Mouse (Mus musculus): ENCODE measurements around the gene 2210407C18Rik.

The 2210407C18Rik gene

DNA sequence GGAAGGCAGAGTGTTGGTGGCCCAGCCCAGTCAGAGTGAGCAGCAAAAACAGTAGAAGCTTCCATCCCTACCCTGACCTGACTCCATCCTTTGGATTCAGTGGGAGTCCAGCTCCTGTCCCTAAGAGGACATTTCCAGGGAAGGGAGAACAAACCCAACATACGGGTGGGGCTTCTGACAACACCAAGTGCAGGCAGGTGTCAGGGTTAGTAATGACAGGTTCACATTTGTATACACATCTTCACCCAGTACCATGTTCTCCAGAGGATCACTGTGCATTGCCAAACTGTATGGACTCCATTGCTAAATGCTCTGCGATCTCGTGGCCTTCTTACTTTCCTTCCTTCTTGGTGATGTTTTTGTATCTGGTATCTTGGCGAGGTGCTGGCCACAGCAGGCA is at the start of gene 2210407C18Rik:
Gene 2210407C18Rik, minus strand, starts transcription at position 101 of the 400 bp plus-strand sequence.
- H3K27me3 ChIP-seq (ENCODE audit: control insufficient read depth, insufficient read depth, low read length, poor library complexity, severe bottlenecking): no peaks in the 10 kb centered on the region
- DNase-seq (ENCODE audit: low read depth, low spot score): no peak
- no peaks in the 10 kb centered on the region for H3K36me3 ChIP-seq (ENCODE audit: control insufficient read depth, insufficient read depth, low read length, poor library complexity, severe bottlenecking)

DNA sequence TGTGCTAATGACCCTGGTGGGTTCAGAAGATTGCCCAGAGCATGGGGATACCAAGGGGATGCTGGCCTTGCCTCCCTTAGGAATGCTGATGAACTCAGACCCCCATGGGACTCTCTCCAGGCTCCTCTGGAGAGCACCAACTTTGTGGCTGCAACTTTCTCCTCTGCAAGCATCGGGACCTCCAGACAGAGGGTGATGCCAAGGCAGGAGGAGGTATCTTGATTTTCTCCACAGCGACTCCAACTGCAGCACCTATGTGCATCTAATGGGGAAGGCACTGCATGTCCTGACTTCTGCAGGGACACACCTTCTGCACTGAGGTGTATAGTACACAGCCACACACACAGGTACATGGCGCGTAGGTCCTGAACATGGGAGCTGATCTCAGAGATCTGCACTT is 42.7 kb upstream of the 2210407C18Rik start, which contains the start of gene Olfr322:
Gene Olfr322, plus strand, starts transcription at position 187 of the 400 bp plus-strand sequence.
- no peak for DNase-seq (ENCODE audit: low read depth, low spot score)
- Histone ChIP-seq H3K27me3 (ENCODE audit: control insufficient read depth, insufficient read depth, low read length, poor library complexity, severe bottlenecking) (no peaks in the 10 kb centered on the region), H3K36me3 (ENCODE audit: control insufficient read depth, insufficient read depth, low read length, poor library complexity, severe bottlenecking) (no peaks in the 10 kb centered on the region)

DNA sequence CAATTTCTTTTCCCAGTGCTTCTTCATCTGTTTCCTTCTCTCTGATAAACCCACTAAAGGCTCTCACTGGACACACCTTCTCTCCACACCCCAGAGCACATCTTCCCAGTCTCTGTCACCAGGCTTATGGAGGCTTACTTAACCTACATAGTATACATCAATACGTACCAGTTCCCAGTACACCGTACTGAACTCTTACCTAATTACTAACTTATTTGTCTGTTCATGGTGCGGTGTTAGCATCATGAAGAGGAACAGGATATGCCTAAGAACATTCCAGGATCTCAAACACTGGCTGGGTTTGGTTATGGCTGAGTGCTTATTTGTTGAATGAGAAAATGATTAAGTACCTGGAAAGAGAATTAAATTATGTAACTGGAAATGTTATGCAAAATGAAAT is 39.3 kb upstream of the 2210407C18Rik start:
- no peak for DNase-seq (ENCODE audit: low read depth, low spot score)
- H3K27me3 ChIP-seq (ENCODE audit: control insufficient read depth, insufficient read depth, low read length, poor library complexity, severe bottlenecking): no peaks in the 10 kb centered on the region
- no peaks in the 10 kb centered on the region for H3K36me3 ChIP-seq (ENCODE audit: control insufficient read depth, insufficient read depth, low read length, poor library complexity, severe bottlenecking)

DNA sequence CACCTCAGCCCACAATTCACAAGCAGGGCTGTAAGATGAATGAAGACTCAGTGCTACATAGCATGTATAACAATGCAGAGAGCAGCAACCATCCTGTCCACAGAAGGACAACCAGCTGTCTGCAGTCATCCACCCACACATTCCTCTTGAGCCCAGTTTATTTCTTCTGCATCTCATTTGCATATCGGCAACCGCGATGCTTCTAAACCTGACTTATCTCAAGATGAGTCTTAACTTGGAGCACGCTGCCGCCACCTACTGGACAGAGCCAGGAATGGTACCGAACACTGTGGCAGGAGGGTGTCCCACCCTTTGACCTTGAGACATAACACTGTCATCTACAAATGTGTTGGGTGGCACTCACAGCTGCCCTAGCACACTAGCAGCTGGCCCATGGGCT is 27.5 kb upstream of the 2210407C18Rik start:
- H3K36me3 ChIP-seq (ENCODE audit: control insufficient read depth, insufficient read depth, low read length, poor library complexity, severe bottlenecking): no peaks in the 10 kb centered on the region
- peak; percentile 70 for DNase-seq (ENCODE audit: low read depth, low spot score)

DNA sequence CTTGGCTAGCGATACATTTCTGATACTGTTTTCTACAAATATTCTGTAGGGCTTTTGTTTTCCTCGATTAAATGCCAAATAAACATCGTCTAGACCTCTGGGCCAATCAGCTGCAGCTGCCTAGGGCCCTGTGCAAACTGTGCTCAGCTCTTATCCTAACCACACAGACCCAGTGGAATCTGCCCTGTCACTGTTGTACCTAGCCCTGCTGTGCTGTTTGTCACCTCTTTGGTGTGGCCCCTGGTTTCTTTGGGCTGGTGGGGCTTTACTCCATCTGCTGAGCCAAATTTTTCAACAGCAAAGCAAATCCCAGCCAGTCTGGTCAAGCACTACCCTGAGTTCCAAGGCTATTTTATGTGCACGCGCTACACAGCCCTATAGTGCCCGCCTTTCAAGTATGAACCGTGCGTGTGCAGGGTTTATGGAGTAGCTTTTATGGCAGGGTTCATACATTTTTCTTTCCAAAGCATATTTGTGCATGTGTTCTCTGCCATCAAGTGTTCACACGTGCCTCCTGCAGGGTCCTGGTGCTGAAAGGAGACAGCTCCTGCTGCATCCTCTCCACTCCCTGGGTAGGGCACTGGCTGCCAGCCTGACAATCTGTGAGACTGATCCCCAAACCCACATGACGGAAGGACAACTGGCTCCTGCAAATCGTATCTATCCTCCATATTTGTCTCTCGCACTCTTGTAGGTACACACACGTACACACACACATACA is 25.9 kb upstream of the 2210407C18Rik start:
- DNase-seq (ENCODE audit: low read depth, low spot score): no peak
- Histone ChIP-seq H3K27me3 (ENCODE audit: control insufficient read depth, insufficient read depth, low read length, poor library complexity, severe bottlenecking) (no peaks in the 10 kb centered on the region), H3K36me3 (ENCODE audit: control insufficient read depth, insufficient read depth, low read length, poor library complexity, severe bottlenecking) (no peaks in the 10 kb centered on the region)

More for the DNA sequence above, 27.5 kb upstream of the 2210407C18Rik start:
- no peaks in the 10 kb centered on the region for H3K27me3 ChIP-seq (ENCODE audit: control insufficient read depth, insufficient read depth, low read length, poor library complexity, severe bottlenecking)

DNA sequence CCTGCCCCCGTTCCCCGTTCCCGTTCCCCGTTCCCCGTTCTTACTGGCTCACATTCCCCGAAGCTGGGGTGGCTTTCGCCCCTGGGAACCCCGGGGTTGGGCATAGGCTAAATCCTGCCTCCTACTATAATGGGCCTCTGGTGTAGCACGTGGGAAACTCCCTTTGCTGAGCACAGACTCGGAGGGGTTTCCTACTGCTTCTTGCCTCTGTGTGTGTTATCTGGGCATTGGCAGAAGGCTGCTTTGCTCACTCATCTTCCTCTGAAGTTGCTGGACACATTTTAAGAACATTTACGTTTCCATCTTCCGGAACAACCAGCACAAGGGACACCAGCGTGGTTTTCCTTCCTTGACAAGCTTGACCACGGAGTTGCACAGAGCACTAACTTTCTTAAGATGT is 25.2 kb upstream of the 2210407C18Rik start:
- Histone ChIP-seq H3K36me3 (ENCODE audit: control insufficient read depth, insufficient read depth, low read length, poor library complexity, severe bottlenecking) (no peaks in the 10 kb centered on the region), H3K27me3 (ENCODE audit: control insufficient read depth, insufficient read depth, low read length, poor library complexity, severe bottlenecking) (no peaks in the 10 kb centered on the region)
- no peak for DNase-seq (ENCODE audit: low read depth, low spot score)

DNA sequence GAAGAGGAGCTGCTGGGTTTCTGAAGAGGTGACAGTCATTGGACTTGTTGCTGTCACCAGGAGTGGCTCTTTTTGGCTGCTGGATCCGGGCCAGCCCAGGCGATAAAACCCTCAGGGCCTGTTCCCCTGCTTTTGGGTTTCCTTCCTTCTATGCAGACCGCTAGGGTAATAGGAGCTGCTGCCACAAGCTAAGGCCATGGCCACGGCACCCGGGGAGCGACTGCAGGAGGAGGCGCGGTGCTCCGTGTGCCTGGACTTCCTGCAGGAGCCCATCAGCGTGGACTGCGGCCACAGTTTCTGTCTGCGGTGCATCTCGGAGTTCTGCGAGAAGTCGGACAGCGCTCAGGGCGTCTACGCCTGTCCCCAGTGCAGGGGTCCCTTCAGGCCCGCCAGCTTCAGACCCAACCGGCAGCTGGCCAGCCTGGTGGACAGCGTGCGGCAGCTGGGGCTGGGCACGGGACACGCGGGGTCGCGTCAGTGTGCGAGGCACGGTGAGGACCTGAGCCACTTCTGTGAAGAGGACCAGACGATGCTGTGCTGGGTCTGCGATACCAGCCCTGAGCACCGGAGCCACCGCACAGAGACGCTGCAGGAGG is 24.5 kb upstream of the 2210407C18Rik start, which contains the start of gene Trim58:
Gene Trim58, plus strand, starts transcription at position 194 of the 596 bp plus-strand sequence.
- Histone ChIP-seq H3K36me3 (ENCODE audit: control insufficient read depth, insufficient read depth, low read length, poor library complexity, severe bottlenecking) (no peaks in the 10 kb centered on the region), H3K27me3 (ENCODE audit: control insufficient read depth, insufficient read depth, low read length, poor library complexity, severe bottlenecking) (no peaks in the 10 kb centered on the region)
- no peak for DNase-seq (ENCODE audit: low read depth, low spot score)

DNA sequence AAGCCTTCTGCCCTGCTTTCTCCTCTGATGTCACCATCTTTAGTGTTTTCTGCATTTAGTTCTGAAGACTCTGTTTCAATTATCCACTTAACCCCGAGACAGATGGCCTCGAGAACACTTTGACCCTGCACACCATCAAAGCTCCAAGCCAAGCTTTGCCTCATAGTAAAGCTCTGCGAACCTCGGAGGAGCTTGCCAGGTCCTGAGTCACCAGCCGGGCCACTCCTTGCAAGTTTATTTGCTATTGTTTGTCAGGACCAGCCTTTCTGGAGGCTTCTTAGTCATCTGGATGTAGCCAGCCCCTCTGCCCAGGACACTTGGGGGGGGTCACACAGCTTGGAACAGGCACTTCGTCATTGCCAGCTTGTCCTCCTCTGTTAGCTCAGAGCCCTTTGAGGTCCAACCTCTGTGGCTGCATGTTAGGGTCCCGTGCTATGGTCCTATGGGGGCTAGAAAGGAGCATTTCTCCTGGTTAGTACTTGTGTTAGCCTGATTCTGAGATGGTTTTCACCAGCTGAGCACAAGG is 22.4 kb upstream of the 2210407C18Rik start:
- no peaks in the 10 kb centered on the region for H3K36me3 ChIP-seq (ENCODE audit: control insufficient read depth, insufficient read depth, low read length, poor library complexity, severe bottlenecking)
- no peak for DNase-seq (ENCODE audit: low read depth, low spot score)
- H3K27me3 ChIP-seq (ENCODE audit: control insufficient read depth, insufficient read depth, low read length, poor library complexity, severe bottlenecking): no peaks in the 10 kb centered on the region

DNA sequence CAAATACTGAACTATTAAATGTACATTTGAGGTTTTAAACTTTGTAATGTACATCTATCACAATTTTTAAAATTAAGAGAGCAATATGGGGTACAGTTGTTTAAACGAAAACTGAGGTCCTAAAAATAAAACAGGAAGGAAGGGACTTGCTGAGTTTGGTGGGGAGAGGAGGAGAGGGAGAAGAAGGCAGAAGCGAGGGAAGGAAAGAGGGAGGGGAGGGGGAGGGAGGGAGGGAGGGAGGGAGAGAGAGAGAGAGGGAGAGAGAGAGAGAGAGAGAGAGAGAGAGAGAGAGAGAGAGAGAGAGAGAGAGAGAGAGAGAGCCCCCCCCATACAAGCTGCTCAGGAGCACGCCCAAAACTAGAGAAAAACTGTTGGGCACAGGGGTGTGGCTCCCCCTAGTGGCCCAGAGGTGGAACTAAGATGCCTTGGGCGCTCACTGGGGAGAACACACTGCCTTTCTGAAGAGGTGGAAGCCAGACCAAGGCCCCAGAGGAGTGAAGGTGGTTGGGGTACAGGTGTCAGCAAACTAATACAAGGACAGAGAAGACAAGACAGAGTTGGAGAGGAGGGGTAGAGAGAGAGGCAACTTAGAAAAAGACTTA is 20.6 kb upstream of the 2210407C18Rik start:
- peak; percentile 71 for DNase-seq (ENCODE audit: low read depth, low spot score)
- no peaks in the 10 kb centered on the region for H3K27me3 ChIP-seq (ENCODE audit: control insufficient read depth, insufficient read depth, low read length, poor library complexity, severe bottlenecking)
- H3K36me3 ChIP-seq (ENCODE audit: control insufficient read depth, insufficient read depth, low read length, poor library complexity, severe bottlenecking): no peaks in the 10 kb centered on the region

DNA sequence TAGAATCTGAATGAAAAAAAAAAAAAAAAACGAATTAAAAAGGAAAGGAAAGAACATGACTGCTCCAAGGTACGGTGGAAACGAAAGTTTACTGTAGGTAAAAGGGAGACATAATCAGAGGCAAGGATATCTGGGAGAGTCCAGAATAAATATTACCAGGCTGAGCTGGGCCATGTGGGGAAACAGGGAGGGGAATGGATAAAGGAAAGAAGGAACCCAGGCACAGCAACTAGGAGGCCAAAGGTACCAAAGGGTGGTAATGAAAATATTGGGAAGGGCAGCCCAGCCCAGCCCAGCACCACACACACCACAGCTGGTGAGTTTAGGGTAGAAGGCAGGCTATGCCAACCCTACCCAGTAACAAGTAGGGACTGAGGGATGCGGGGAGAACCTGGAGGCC is 19.0 kb upstream of the 2210407C18Rik start:
- Histone ChIP-seq H3K36me3 (ENCODE audit: control insufficient read depth, insufficient read depth, low read length, poor library complexity, severe bottlenecking) (no peaks in the 10 kb centered on the region), H3K27me3 (ENCODE audit: control insufficient read depth, insufficient read depth, low read length, poor library complexity, severe bottlenecking) (no peaks in the 10 kb centered on the region)
- DNase-seq (ENCODE audit: low read depth, low spot score): no peak

DNA sequence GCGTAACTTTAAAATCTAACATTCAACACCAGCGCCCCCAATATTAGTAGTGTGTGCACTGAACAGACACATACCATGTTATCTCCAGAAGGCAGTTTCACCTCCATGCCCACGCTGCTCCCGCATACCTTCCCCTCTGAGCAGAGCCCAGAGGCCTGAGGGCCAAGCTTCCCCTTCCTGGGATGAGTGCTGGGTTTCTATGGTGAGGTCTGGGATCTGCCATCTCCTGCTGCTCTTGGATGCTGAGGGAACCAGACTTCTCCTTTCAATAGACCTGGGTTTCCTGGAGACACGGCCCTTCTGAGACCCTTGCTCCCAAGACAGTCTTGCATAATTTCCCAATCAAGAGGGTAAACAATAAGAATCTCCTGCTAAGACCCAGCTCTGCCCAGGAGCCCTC is 14.5 kb upstream of the 2210407C18Rik start, which contains the start of gene Olfr323:
Gene Olfr323, minus strand, starts transcription at position 101 of the 400 bp plus-strand sequence.
- Histone ChIP-seq H3K27me3 (ENCODE audit: control insufficient read depth, insufficient read depth, low read length, poor library complexity, severe bottlenecking) (no peaks in the 10 kb centered on the region), H3K36me3 (ENCODE audit: control insufficient read depth, insufficient read depth, low read length, poor library complexity, severe bottlenecking) (no peaks in the 10 kb centered on the region)
- no peak for DNase-seq (ENCODE audit: low read depth, low spot score)

DNA sequence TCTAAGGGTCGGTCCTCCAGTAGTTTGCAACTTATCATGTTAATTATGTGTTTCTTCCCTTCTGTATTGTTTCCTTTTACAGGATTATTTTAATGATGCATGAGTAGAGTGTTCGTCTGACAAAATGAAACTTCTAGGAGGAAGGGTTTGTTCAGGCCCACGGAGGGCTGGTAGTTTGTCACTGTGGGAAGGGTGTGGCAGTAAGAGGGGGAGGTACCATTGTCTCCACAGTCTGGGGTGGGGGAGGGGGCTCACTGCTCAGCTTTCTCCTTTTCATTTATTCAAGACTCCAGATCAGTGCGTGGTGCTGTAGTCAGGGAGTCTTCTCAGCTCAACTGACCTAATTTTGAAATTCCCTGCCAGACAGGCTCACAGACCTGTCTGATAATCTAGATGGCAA is 10.3 kb upstream of the 2210407C18Rik start:
- no peaks in the 10 kb centered on the region for H3K36me3 ChIP-seq (ENCODE audit: control insufficient read depth, insufficient read depth, low read length, poor library complexity, severe bottlenecking)
- H3K27me3 ChIP-seq (ENCODE audit: control insufficient read depth, insufficient read depth, low read length, poor library complexity, severe bottlenecking): no peaks in the 10 kb centered on the region
- no peak for DNase-seq (ENCODE audit: low read depth, low spot score)

DNA sequence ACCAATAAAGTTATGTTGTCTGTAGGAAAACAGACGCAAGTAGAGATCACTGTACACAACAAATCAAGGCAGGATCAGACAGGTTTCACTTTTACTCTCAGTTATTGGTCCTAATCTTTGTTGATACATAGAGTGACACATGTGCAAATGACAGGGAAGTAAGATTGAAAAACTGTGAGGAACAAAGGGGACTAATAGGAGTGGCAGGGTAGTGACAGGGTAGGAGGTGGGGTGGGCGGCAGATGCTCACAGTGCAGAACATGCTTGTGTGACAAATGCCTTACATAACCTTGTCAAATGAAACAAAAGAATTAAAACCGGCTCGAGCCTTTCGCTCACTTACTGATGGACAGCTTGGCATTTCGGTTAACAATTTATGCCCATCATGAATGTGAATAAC is 2.9 kb upstream of the 2210407C18Rik start:
- Histone ChIP-seq H3K27me3 (ENCODE audit: control insufficient read depth, insufficient read depth, low read length, poor library complexity, severe bottlenecking) (no peaks in the 10 kb centered on the region), H3K36me3 (ENCODE audit: control insufficient read depth, insufficient read depth, low read length, poor library complexity, severe bottlenecking) (no peaks in the 10 kb centered on the region)
- no peak for DNase-seq (ENCODE audit: low read depth, low spot score)

DNA sequence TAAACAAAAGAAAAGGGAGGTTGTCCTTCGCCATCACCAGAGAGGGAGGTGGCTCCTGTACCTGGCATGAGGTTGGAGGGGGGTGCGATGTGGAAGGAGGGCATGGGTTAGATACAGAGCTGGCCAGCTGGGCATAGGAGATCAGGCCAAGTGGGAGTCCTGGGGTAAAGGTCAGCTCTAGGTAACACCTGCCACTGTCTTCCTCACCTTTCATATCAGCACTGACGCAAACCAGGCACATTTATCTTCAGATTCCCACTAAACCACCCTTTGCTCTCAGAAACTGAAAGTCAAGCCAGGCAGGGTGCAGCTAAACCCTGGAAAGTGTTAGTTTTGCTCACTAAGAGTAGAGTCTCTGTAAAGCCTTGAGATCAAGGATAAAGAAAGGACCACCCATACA is 2.5 kb upstream of the 2210407C18Rik start:
- Histone ChIP-seq H3K36me3 (ENCODE audit: control insufficient read depth, insufficient read depth, low read length, poor library complexity, severe bottlenecking) (no peaks in the 10 kb centered on the region), H3K27me3 (ENCODE audit: control insufficient read depth, insufficient read depth, low read length, poor library complexity, severe bottlenecking) (no peaks in the 10 kb centered on the region)
- DNase-seq (ENCODE audit: low read depth, low spot score): no peak

DNA sequence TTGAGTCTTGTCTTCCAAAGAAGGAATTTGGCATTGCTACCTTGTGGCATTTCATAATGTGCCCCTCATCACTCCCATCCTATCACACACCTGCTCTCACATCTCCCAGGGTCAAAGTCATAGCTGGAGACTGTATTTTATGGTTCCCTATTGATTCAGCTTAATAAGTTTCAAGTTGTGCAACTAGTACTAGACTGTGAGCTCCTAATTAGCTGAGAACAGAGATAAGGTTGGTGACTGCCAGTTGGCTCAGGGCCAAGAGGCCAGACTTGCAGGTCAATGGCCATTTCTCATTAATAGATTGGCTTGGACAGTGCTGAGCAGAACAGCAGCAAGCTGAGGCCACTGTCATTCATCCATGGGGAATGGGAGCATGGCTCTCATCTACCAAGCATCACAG is 1.3 kb downstream of the 2210407C18Rik start:
- Histone ChIP-seq H3K36me3 (ENCODE audit: control insufficient read depth, insufficient read depth, low read length, poor library complexity, severe bottlenecking) (no peaks in the 10 kb centered on the region), H3K27me3 (ENCODE audit: control insufficient read depth, insufficient read depth, low read length, poor library complexity, severe bottlenecking) (no peaks in the 10 kb centered on the region)
- DNase-seq (ENCODE audit: low read depth, low spot score): no peak
